Mouse (Mus musculus) intestine, embryonic 15.5 days (tissue): Measurements from ENCODE around the gene Fcgbp. TPM values are rescaled to one million over a fixed set of nuclear protein-coding genes. Genes with fewer than 3 reads are reported as not detected.

Experiments used
- ATAC-seq: fragments of 200-750 bp; cut with Nextera tagmentation; 2 replicates; pipeline ENCODE4 v1.8.0; 2017; ENCODE audit warnings: moderate TSS enrichment, moderate library complexity
- H3K27ac ChIP-seq: fragments of 300-500 bp; sonication (generic); 2 replicates; pipeline ENCODE4 v1.5.1; 2015; ENCODE audit warnings: mild to moderate bottlenecking, inconsistent platforms
- H3K27me3 ChIP-seq: fragments of 300-500 bp; sonication (generic); replicated peaks from 2 replicates; pipeline ENCODE4 v1.6.1; 2015; ENCODE audit warnings: inconsistent platforms
- H3K36me3 ChIP-seq: fragments of 300-500 bp; sonication (generic); 2 replicates; pipeline ENCODE4 v1.6.1; 2015; ENCODE audit warnings: inconsistent platforms
- H3K4me1 ChIP-seq: fragments of 300-500 bp; sonication (generic); replicated peaks from 2 replicates; pipeline ENCODE4 v1.6.1; 2015; ENCODE audit warnings: inconsistent platforms
- H3K4me2 ChIP-seq: fragments of 300-500 bp; sonication (generic); replicated peaks from 2 replicates; pipeline ENCODE4 v1.6.1; 2015; ENCODE audit warnings: mild to moderate bottlenecking, inconsistent platforms
- H3K4me3 ChIP-seq: fragments of 300-500 bp; sonication (generic); replicated peaks from 2 replicates; pipeline ENCODE4 v1.5.1; 2015; ENCODE audit warnings: inconsistent platforms
- H3K9ac ChIP-seq: fragments of 300-500 bp; sonication (generic); 2 replicates; pipeline ENCODE4 v1.6.1; 2015; ENCODE audit warnings: inconsistent platforms
- H3K9me3 ChIP-seq: fragments of 300-500 bp; sonication (generic); 2 replicates; pipeline ENCODE4 v1.6.1; 2016; ENCODE audit warnings: inconsistent platforms
- WGBS: fragments of 180-500 bp; shearing (Covaris S2); methylation state at CpG from one replicate; pipeline ENCODE4 v1.1.7; 2015; 5-methylcytosine and 5-hydroxymethylcytosine counted together
- polyA plus RNA-seq: library from polyadenylated mRNA; unstranded; fragments of >200 nt; fragmentation: Nextera tagmentation; extraction: Ambion mirVana; gene quantifications from 2 replicates; pipeline ENCODE4 v1.2.1, GENCODE M21; 2015

The Fcgbp gene
- polyA plus RNA-seq, 1 experiment from 2014 or later, result 99.5 TPM

GRCm38 (mm10) chr7:28159292-28159691, 88.3 kb downstream of the Fcgbp start:
- Histone ChIP-seq H3K27me3 (no peaks in the 10 kb centered on the region), H3K4me2 (no peak overlapping the region)
- ATAC-seq, result no peak

GRCm38 (mm10) chr7:28159893-28160292, 88.9 kb downstream of the Fcgbp start:
- Histone ChIP-seq H3K4me3 (no peak overlapping the region), H3K27ac (no peak overlapping the region), H3K9me3 (no peaks in the 10 kb centered on the region), H3K4me2 (no peak overlapping the region), H3K36me3 (no peaks in the 10 kb centered on the region), H3K9ac (no peak overlapping the region), H3K4me1 (no peaks in the 10 kb centered on the region; the same call in 1 of the 2 replicates), H3K27me3 (no peaks in the 10 kb centered on the region)
- WGBS, result 82% methylated on average over 3 of the region's 3 CpGs
- no peak for ATAC-seq

More at GRCm38 (mm10) chr7:28159292-28159691, 88.3 kb downstream of the Fcgbp start:
- no peaks in the 10 kb centered on the region for H3K9me3 ChIP-seq
- H3K4me1 ChIP-seq, result no peaks in the 10 kb centered on the region; the same call in 1 of the 2 replicates
- no peak overlapping the region for H3K9ac ChIP-seq
- WGBS, result 48% methylated on average over 6 of the region's 6 CpGs
- no peak overlapping the region for H3K4me3 ChIP-seq
- no peaks in the 10 kb centered on the region for H3K36me3 ChIP-seq
- no peak overlapping the region for H3K27ac ChIP-seq

- H3K4me3 ChIP-seq, result no peak overlapping the region
- 35% methylated on average over 9 of the region's 9 CpGs for WGBS
- H3K27me3 ChIP-seq, result no peaks in the 10 kb centered on the region
- H3K4me2 ChIP-seq, result no peak overlapping the region
- no peaks in the 10 kb centered on the region for H3K36me3 ChIP-seq
- H3K27ac ChIP-seq, result no peak overlapping the region
- peak; percentile 78 for ATAC-seq
- no peaks in the 10 kb centered on the region for H3K9me3 ChIP-seq
- H3K9ac ChIP-seq, result no peak overlapping the region
- H3K4me1 ChIP-seq, result no peaks in the 10 kb centered on the region; the same call in 1 of the 2 replicates
Measured at GRCm38 (mm10) chr7:28161163-28161749, 90.2 kb downstream of the Fcgbp start.

- Histone ChIP-seq H3K4me2 (no peak overlapping the region), H3K9me3 (no peaks in the 10 kb centered on the region), H3K36me3 (no peaks in the 10 kb centered on the region), H3K4me3 (no peak overlapping the region), H3K4me1 (peaks cover 10% of the 10 kb centered on the region), H3K27ac (no peak overlapping the region), H3K27me3 (no peaks in the 10 kb centered on the region), H3K9ac (no peak overlapping the region)
- ATAC-seq, result no peak
- WGBS, result 82% methylated on average over 6 of the region's 6 CpGs
Measured at GRCm38 (mm10) chr7:28165406-28165805, 94.4 kb downstream of the Fcgbp start.

GRCm38 (mm10) chr7:28168320-28169115, 97.5 kb downstream of the Fcgbp start:
- Histone ChIP-seq H3K36me3 (no peaks in the 10 kb centered on the region), H3K27me3 (no peaks in the 10 kb centered on the region), H3K9me3 (no peaks in the 10 kb centered on the region), H3K4me2 (peak overlapping the region; percentile 73), H3K4me1 (peaks cover 24% of the 10 kb centered on the region), H3K9ac (peak overlapping the region; percentile 85), H3K27ac (peak overlapping the region; percentile 94), H3K4me3 (peak overlapping the region; percentile 96)
- 7% methylated on average over 9 of the region's 9 CpGs for WGBS
- ATAC-seq, result no peak; the same call in 1 of the 2 replicates

- H3K36me3 ChIP-seq, result no peaks in the 10 kb centered on the region
- no peaks in the 10 kb centered on the region for H3K27me3 ChIP-seq
- peaks cover 24% of the 10 kb centered on the region for H3K4me1 ChIP-seq
- H3K4me2 ChIP-seq, result peak within 1 kb of the TSS; percentile 73
- peak within 1 kb of the TSS; percentile 96 for H3K4me3 ChIP-seq
- H3K27ac ChIP-seq, result peak within 1 kb of the TSS; percentile 94
- peak within 1 kb of the TSS; percentile 85 for H3K9ac ChIP-seq
- H3K9me3 ChIP-seq, result no peaks in the 10 kb centered on the region
- WGBS, result under 1% methylated on average over 80 of the region's 80 CpGs
- ATAC-seq, result peak; percentile 95
Measured at GRCm38 (mm10) chr7:28169489-28170422, 98.7 kb downstream of the Fcgbp start, which contains the start of gene Fbl. Fbl (plus strand) TSS chr7:28169710.

Other genes with a start within 250 kb of the Fcgbp start
- gene Zfp59, start 232.6 kb upstream of the Fcgbp start, polyA plus RNA-seq, result 5.9 and 6.4 TPM in 2 replicates
- gene Zfp607a, start 213.7 kb upstream of the Fcgbp start, polyA plus RNA-seq, result 3.4 and 3.9 TPM in 2 replicates
- gene Zfp974, start 141.8 kb upstream of the Fcgbp start, polyA plus RNA-seq, result 6.1 and 6.2 TPM in 2 replicates
- gene Zfp780b, start 92.1 kb upstream of the Fcgbp start, polyA plus RNA-seq, result 13.7 and 14.4 TPM in 2 replicates
- gene Zfp850, start 57.1 kb upstream of the Fcgbp start, polyA plus RNA-seq, result 2.8 and 3.6 TPM in 2 replicates
- gene Psmc4, start 21.1 kb upstream of the Fcgbp start, polyA plus RNA-seq, result 247 and 249 TPM in 2 replicates
- 0.03 and 0.09 TPM in 2 replicates for gene 9530053A07Rik, start 58.2 kb downstream of the Fcgbp start, polyA plus RNA-seq
- 133 and 140 TPM in 2 replicates for gene Fbl, start 98.5 kb downstream of the Fcgbp start, polyA plus RNA-seq
- 6.3 and 7.3 TPM in 2 replicates for gene Dyrk1b, start 108.2 kb downstream of the Fcgbp start, polyA plus RNA-seq
- 4.5 and 7.2 TPM in 2 replicates for gene Eid2, start 196.6 kb downstream of the Fcgbp start, polyA plus RNA-seq
- 8.1 and 9.4 TPM in 2 replicates for gene Eid2b, start 206.5 kb downstream of the Fcgbp start, polyA plus RNA-seq
- gene Selenov, start 219.9 kb downstream of the Fcgbp start, polyA plus RNA-seq, result 0.18 TPM in 1 of 2 replicates, not detected in the other
- 5.7 and 6.0 TPM in 2 replicates for gene Dll3, start 231.0 kb downstream of the Fcgbp start, polyA plus RNA-seq
- gene Timm50, start 240.8 kb downstream of the Fcgbp start, polyA plus RNA-seq, result 165 and 169 TPM in 2 replicates